Mouse (Mus musculus) heart, adult 2 months (tissue): Measurements from ENCODE around the gene Lhx2.

ENCODE experiments used
- CTCF ChIP-seq: fragments of 200-600 bp; IDR thresholded peaks from 2 replicates; pipeline ENCODE4 v1.8.1; 2022; ENCODE audit warnings: antibody characterized with exemption, mild to moderate bottlenecking, moderate library complexity
- EP300 ChIP-seq: fragments of 200-500 bp; IDR thresholded peaks from 2 replicates; pipeline ENCODE4 v1.6.1; 2011; ENCODE audit warnings: low read depth, low read length, control low read depth; ENCODE audit not compliant: insufficient read depth

DNA sequence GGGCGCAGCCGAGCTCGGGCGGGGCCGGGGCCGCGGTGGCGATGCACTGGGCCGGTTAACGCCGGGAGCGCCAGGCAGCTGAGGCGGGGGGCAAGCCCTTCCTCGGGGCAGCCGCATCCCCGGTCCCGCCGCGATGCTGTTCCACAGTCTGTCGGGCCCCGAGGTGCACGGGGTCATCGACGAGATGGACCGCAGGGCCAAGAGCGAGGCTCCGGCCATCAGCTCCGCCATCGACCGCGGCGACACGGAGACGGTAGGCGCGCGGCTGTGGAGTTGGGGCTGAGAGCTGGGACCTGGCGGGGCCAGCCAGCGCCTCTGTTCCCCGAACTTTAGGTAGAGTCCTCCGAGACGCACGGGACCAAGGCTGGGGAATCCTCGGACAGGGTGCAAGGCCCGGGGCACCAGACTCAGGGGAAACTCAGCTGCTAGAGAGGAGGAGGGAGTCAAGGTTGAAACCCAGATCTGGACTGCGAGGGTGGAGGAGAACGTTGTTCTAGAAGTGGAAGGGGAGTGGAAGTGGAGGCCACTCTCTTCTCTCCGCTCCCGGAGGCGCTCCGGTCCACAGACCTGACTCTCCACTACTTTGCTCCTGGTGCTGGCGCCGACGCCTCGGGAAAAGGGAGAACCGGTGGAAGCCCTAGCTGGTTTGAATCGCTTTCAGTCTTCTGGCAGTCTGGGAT is 12.7 kb downstream of the Lhx2 start:
- TF ChIP-seq CTCF: no peak
- TF ChIP-seq EP300: no peak
